Mouse (Mus musculus) cortical plate, adult 2 months (tissue): ENCODE data around the gene Col6a5. TPM values are rescaled to one million over a fixed set of nuclear protein-coding genes. Genes with fewer than 3 reads are reported as not detected.

Experiments used
- H3K27ac ChIP-seq: fragments of 200-500 bp; 2 replicates; pipeline ENCODE4 v1.5.1; 2012; ENCODE audit warnings: low read length, control low read depth, inconsistent platforms; ENCODE audit not compliant: insufficient read depth
- H3K4me1 ChIP-seq: fragments of 200-500 bp; 2 replicates; pipeline ENCODE4 v1.6.1; 2011; ENCODE audit warnings: low read length; ENCODE audit not compliant: control insufficient read depth, insufficient read depth
- H3K4me3 ChIP-seq: fragments of 200-500 bp; 2 replicates; pipeline ENCODE4 v1.5.1; 2011; ENCODE audit warnings: mild to moderate bottlenecking, low read length, control low read depth; ENCODE audit not compliant: insufficient read depth
- CTCF ChIP-seq: fragments of 200-500 bp; IDR thresholded peaks from 2 replicates; pipeline ENCODE4 v1.5.1; 2011; ENCODE audit warnings: mild to moderate bottlenecking, control low read depth, low read length; ENCODE audit not compliant: insufficient read depth; ENCODE audit errors: extremely low read depth
- POLR2A ChIP-seq: fragments of 200-500 bp; IDR thresholded peaks from 2 replicates; pipeline ENCODE4 v1.6.1; 2011; ENCODE audit warnings: mild to moderate bottlenecking, low read length, control low read depth; ENCODE audit not compliant: insufficient read depth; ENCODE audit errors: extremely low read depth
- polyA plus RNA-seq: library from polyadenylated mRNA; depleted of rRNA; stranded (reverse); fragments of >200 nt; gene quantifications from 2 replicates; pipeline ENCODE4 v1.2.3, GENCODE M21; 2012

Col6a5 gene
- polyA plus RNA-seq, 1 experiment = 0.86 TPM

- Histone ChIP-seq H3K4me3 (no peak overlapping the region), H3K27ac (no peak overlapping the region), H3K4me1 (no peaks in the 10 kb centered on the region; the same call in 1 of the 2 replicates)
- TF ChIP-seq CTCF = no peak
- TF ChIP-seq POLR2A = no peak
Observed at GRCm38 (mm10) chr9:105973736-105974135, 13.3 kb upstream of the Col6a5 start.

DNA sequence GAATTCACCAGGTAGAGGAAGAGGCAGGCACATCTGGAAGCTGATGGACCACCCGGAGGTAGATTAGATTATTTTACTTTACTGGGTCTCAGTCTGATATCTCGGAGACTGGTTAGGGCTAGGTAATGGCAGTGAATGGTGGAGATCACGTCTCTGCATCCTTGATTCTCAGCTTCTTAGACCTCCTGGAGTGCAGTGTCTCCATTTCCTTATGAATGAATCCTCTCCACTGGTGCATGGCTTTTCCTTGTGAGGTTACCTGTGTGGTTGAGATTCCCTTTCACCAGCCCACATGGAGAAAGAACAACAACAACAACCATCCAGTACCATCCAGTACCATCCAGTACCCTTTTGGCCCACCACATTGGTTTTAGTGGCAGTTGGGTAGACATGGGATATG lies 11.6 kb upstream of the Col6a5 start:
- Histone ChIP-seq H3K27ac (no peak overlapping the region), H3K4me3 (no peak overlapping the region), H3K4me1 (no peaks in the 10 kb centered on the region; the same call in 1 of the 2 replicates)
- TF ChIP-seq CTCF (no peak), POLR2A (no peak)

DNA sequence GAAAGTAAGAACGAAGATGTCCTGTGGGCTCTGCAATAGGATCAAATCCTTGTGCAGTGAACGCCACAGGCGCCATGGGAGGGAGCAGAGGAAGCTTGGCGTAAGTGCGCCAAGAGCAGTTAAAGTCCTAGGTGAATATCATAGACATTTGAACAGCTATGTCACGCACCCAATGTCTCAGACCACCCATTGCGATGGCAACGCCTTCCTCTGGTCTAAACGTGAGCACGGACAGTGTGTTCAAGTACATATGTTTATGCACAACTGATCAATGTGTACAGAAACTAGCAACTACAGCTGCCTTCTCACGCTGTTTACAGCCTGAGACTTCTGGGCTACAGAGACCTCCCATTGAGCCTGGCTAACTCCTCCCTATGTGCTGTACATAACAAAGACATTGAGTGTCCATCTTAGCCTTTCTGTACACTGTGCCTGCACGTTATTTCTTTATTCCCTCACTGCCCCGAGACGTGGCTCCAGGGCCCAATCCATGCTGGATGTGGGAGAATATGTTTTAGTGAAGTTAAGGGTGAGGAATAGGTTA lies 11.0 kb upstream of the Col6a5 start:
- Histone ChIP-seq H3K27ac (no peak overlapping the region), H3K4me3 (no peak overlapping the region), H3K4me1 (no peaks in the 10 kb centered on the region)
- TF ChIP-seq POLR2A (no peak), CTCF (no peak)

DNA sequence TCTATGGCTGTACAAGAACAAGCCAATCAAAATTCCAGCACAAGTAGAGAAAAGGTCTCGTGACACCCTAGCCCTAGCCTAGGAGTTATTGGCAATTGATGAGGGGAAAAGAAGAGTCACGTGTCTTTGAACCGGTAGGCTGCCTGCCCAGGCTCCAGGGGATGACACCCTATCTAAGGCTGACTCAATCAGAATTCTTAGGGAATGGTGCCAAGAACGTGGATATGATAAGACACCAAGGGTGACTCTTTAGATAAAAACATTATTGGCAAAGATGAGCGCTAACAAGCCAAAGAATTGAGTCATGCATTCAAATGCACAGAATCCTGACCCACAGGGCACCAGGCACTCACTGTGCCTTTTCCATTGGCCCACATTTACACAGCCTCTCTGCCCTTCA lies 10.5 kb upstream of the Col6a5 start:
- no peak overlapping the region for H3K4me3 ChIP-seq
- no peaks in the 10 kb centered on the region for H3K4me1 ChIP-seq
- TF ChIP-seq CTCF (no peak), POLR2A (no peak)
- no peak overlapping the region for H3K27ac ChIP-seq

DNA sequence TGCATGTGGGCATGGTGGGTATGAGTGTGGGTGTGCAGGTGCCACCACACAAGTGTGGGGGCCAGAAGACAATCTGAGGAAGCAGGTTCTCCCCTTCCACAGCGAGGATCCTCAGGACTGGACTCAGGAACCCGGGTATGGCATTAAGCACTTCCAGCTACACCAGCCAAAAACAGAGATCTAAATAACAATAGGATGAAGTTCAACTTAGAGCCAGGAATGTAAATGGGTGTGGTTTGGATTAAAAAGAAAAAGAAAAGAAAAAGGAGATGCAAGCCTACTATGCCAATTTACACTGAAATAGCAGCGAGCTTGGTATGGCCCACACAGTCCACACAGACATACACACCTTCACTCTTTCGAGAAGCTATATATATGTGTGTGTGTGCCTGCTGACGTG lies 7.5 kb upstream of the Col6a5 start:
- H3K27ac ChIP-seq = no peak overlapping the region

DNA sequence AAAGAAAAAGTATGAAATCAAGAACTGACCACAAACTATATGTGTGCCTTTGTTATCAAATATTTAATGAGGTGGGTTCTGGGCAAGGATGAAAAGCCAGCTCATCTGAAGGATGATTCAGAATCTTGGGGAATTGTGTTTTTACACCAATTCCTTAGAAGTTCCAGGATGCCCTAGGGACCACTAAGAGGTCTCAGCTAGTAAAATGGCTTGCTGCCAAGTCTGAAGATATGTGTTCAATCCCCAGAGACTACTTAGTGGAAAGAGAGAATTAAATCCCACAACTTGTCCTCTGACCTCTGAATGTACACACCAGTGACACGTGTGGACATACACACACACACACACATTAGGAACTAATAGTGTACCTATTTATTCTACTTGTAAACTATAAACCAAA lies 1.3 kb downstream of the Col6a5 start:
- Histone ChIP-seq H3K4me1 (no peaks in the 10 kb centered on the region), H3K4me3 (no peak overlapping the region), H3K27ac (no peak overlapping the region)
- TF ChIP-seq POLR2A (no peak), CTCF (no peak)

More for the DNA sequence above, 7.5 kb upstream of the Col6a5 start:
- H3K4me3 ChIP-seq = no peak overlapping the region
- H3K4me1 ChIP-seq = no peaks in the 10 kb centered on the region; the same call in 1 of the 2 replicates
- TF ChIP-seq CTCF = no peak
- no peak for TF ChIP-seq POLR2A

DNA sequence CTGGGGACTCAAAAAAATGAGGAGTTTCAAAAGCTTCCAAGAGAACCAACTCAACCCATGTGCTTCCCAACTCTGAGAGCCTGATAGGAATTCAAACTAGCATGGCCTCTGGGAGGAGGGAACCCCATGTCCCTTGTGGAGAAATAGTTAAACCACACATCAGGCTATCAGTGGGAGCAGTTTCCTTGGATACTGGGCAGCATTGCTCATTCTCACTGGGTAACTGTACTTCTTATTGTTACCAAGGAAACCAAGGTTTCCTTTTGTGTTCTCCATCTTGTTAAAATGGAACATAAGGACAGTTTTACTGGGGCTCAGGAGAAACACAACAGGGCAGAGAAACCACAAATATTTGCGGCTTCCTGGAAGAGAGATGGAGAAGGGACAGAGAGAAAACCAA lies 10.7 kb downstream of the Col6a5 start:
- no peaks in the 10 kb centered on the region; the same call in none of the 2 replicates for H3K4me1 ChIP-seq
- H3K4me3 ChIP-seq = no peak overlapping the region
- TF ChIP-seq CTCF (no peak), POLR2A (no peak)
- no peak overlapping the region for H3K27ac ChIP-seq

DNA sequence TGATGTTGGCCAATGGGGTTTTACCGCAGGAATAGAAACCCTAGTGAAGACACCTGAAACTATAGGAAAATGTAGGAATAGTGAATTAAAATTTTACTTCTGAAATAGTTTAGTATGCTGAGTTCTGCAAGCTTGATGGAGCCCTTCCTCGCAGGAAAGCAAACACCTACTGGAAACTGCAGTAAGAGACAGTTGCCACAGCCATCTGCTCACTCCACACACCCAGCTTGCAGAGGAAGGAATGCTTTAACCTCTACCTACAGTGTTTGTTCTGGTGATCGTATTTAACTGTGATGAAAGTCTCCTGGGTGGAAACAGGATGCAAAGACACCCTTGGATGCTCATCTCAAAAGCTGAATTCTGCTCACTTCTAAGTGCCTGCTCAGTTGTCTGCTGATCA lies 12.9 kb downstream of the Col6a5 start:
- H3K4me3 ChIP-seq = no peak overlapping the region
- TF ChIP-seq POLR2A (no peak), CTCF (no peak)
- no peak overlapping the region for H3K27ac ChIP-seq
- H3K4me1 ChIP-seq = no peaks in the 10 kb centered on the region; the same call in none of the 2 replicates

DNA sequence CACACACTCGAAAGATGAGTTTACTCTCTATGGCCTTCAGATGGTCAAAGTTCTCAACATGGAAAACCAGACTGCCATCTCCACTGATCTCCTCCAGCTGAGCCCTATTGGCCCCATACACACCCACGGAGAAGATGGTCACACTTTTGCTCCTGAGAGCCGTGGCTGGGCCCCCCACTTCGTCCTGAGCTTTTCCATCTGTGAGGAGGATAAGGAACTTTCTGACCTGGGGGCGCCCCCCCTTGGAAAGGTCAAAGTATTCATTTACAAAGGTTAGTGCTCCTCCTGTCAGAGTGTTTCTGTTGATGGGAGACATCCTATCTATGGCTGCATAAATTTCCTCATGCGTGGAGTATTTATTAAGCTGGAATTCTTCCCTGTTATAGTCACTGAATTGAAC lies 26.6 kb downstream of the Col6a5 start:
- no peak overlapping the region for H3K27ac ChIP-seq
- TF ChIP-seq POLR2A (no peak), CTCF (no peak)
- no peak overlapping the region for H3K4me3 ChIP-seq
- H3K4me1 ChIP-seq = no peaks in the 10 kb centered on the region

GRCm38 (mm10) chr9:105929287-105929686 lies 31.2 kb downstream of the Col6a5 start:
- no peaks in the 10 kb centered on the region for H3K4me1 ChIP-seq
- H3K27ac ChIP-seq = no peak overlapping the region
- H3K4me3 ChIP-seq = no peak overlapping the region
- TF ChIP-seq CTCF = no peak
- TF ChIP-seq POLR2A = no peak
